Mouse (Mus musculus) testis, adult 2 months (tissue): ENCODE results near the gene Nsmce1. TPM values are rescaled to one million over a fixed set of nuclear protein-coding genes. Genes with fewer than 3 reads are reported as not detected.

Source experiments
- H3K27ac ChIP-seq: fragments of 200-500 bp; 2 replicates; pipeline ENCODE4 v1.5.1; 2012; ENCODE audit warnings: low read depth, low read length; ENCODE audit not compliant: control insufficient read depth, insufficient read depth
- H3K27me3 ChIP-seq: fragments of 200-500 bp; 2 replicates; pipeline ENCODE4 v1.6.1; 2012; ENCODE audit warnings: mild to moderate bottlenecking, low read length, moderate library complexity; ENCODE audit not compliant: control insufficient read depth, insufficient read depth
- H3K36me3 ChIP-seq: fragments of 200-500 bp; 2 replicates; pipeline ENCODE4 v1.6.1; 2012; ENCODE audit warnings: mild to moderate bottlenecking, low read length; ENCODE audit not compliant: control insufficient read depth, insufficient read depth
- H3K4me1 ChIP-seq: fragments of 200-500 bp; 2 replicates; pipeline ENCODE4 v1.6.1; 2012; ENCODE audit warnings: low read length; ENCODE audit not compliant: control insufficient read depth, insufficient read depth
- H3K4me3 ChIP-seq: fragments of 200-500 bp; 2 replicates; pipeline ENCODE4 v1.5.1; 2012; ENCODE audit warnings: low read depth, mild to moderate bottlenecking, low read length, moderate library complexity, mixed read lengths; ENCODE audit not compliant: control insufficient read depth
- CTCF ChIP-seq: fragments of 200-500 bp; IDR thresholded peaks from 2 replicates; pipeline ENCODE4 v1.5.1; 2012; ENCODE audit warnings: low read depth, mild to moderate bottlenecking, inconsistent platforms, low read length, moderate library complexity; ENCODE audit not compliant: control insufficient read depth, insufficient read depth, insufficient replicate concordance
- POLR2A ChIP-seq: fragments of 200-500 bp; IDR thresholded peaks from 2 replicates; pipeline ENCODE4 v1.6.1; 2012; ENCODE audit warnings: low read depth, mild to moderate bottlenecking, inconsistent platforms, low read length, moderate library complexity; ENCODE audit not compliant: control insufficient read depth
- polyA plus RNA-seq: library from polyadenylated mRNA; depleted of rRNA; stranded (reverse); fragments of >200 nt; gene quantifications from 2 replicates; pipeline ENCODE4 v1.2.3, GENCODE M21; 2012; rRNA removed

Nsmce1 gene
- polyA plus RNA-seq, result 181 and 191 TPM in 2 replicates

DNA sequence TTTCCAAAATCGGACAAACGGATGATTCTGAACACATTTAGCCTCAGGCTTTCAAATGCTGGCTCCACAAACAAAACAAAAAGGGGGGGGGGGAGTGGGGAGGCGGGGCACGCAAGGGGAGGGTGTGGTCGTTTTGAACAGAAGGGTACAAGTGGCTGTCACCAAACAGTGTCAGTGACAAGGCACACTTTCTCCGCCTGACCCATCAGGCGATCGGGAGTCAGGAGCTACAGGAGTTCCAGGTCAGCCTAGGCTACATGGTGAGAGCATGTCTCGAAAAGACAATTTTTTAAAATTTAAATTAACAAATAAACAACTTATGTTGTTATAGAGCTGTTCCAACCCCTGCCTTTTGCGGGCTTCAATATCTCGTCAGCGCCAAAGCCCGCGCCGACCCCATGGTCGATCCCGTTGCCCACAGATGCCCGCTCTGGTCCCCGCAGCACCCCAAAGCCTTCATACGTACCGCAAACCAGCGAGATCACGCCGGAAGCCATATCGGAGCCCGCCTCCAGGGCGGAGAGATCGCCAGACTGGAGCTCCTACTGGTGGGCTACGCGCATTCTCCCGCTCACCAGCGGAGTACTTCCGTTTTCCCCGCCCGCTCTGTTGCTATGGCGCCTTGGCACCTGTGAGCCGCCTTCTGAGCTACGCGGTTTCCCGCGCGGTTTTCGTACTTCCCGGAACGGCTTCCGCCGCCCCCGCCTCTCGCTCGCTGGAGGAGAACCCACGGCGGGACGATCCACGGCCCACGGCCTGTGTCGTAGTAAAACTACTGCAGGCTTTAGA, at the start of gene Nsmce1:
Nsmce1 (minus strand) TSS at position 650 of the 789 bp plus-strand sequence.
- H3K36me3 ChIP-seq, result no peaks in the 10 kb centered on the region
- H3K27me3 ChIP-seq, result no peaks in the 10 kb centered on the region
- H3K27ac ChIP-seq, result peak within 1 kb of the TSS; percentile 96
- peak within 1 kb of the TSS; percentile 97 for H3K4me3 ChIP-seq
- peaks cover 6% of the 10 kb centered on the region for H3K4me1 ChIP-seq
- peak; percentile 95 for TF ChIP-seq POLR2A
- no peak for TF ChIP-seq CTCF

DNA sequence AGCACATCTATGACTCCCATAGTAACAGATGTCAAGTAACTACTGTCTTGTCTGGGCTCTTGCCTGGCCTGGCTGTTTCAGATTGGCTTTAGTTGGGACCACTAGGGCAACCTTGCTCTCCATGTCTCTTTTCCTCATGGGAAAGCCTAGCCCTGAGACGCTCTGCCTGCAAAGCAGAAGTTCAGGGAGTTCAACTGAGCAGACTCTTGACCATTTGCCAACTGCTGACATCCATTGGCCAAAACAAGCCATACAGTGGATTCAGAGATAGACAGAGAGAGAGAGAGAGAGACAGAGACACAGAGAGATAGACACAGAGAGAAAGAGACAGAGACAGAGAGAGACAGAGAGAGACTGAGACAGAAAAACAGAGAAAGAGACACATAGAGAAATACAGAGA, 49.6 kb upstream of the Nsmce1 start:
- no peaks in the 10 kb centered on the region for H3K4me1 ChIP-seq
- no peak overlapping the region for H3K27ac ChIP-seq
- no peaks in the 10 kb centered on the region for H3K36me3 ChIP-seq
- no peak overlapping the region for H3K4me3 ChIP-seq
- no peaks in the 10 kb centered on the region for H3K27me3 ChIP-seq
- TF ChIP-seq CTCF, result no peak
- TF ChIP-seq POLR2A, result no peak

DNA sequence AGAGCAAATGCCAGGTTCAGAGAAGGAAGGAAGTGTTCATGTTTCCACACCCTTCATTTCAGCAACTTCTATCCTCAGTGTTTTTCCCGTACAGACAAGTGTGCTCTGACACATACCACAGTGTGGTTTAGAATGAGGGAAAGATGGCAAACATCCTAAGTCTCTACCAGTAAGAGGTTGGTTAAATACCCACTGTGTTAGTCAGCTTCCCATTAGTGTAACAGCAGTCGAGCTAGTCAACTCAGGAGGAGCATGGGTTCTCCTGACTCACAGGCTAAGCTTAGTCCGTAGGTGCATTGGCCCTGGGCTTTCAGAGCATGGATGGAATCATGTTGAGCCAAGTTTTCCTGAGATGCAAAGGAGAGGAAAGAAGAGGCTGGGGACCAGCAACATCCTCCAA, 48.0 kb upstream of the Nsmce1 start:
- H3K4me1 ChIP-seq, result no peaks in the 10 kb centered on the region
- no peak overlapping the region for H3K27ac ChIP-seq
- no peaks in the 10 kb centered on the region for H3K27me3 ChIP-seq
- TF ChIP-seq CTCF (no peak), POLR2A (no peak)
- no peaks in the 10 kb centered on the region for H3K36me3 ChIP-seq
- no peak overlapping the region for H3K4me3 ChIP-seq

DNA sequence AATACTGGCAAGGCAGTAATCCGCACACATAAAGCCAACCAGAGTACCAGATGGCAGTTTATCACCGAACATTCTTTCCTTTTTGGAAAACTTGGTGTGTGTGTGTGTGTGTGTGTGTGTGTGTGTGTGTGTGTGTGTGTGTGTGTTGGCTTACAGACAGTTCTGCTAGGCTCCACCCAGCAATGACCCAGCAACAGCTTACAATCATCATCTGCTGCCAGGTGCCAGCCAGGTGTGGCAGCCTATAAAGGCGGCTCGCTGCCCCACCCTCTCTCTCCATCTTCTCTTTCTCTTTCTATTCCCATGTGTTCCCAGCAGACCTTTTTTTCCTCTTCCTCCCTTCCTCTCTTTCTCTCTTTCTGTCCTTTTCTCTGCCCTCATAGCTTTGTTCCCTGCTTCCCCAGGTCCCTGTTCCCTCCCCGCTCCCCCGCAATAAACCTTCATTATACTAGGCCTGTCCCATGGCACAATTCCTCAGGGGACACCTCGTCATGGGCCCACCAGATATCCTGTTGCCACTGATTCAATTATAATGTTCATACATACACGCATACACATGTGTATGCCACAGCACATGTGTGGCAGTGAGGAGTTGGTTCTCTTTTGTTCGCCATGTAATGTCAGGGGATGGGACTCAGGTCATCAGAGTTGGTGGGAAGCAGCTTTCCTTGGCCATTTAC, 36.6 kb upstream of the Nsmce1 start:
- Histone ChIP-seq H3K27me3 (no peaks in the 10 kb centered on the region), H3K27ac (no peak overlapping the region), H3K4me1 (peaks cover under 1% of the 10 kb centered on the region; the same call in 1 of the 2 replicates), H3K4me3 (no peak overlapping the region), H3K36me3 (no peaks in the 10 kb centered on the region)
- no peak for TF ChIP-seq POLR2A
- TF ChIP-seq CTCF, result no peak

DNA sequence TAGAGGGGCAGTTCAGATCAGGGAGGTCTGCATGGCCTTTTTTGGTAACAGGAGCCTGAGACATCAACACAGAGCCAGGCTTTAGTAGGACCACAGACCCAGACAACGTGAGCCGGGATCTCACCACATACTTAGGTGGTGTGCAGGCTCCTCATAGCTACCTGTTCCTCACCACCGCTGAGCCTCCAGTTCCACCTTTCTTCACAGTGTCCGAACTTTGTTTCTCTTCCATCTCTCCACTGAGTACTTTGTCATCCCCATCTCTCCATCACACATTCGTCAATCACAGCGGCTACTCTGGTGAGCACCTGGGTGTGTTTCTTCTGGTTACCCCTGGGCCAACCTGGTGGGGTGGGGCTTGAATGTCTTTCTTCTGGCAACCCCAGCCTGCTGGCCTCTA, 35.8 kb upstream of the Nsmce1 start:
- Histone ChIP-seq H3K4me3 (no peak overlapping the region), H3K36me3 (no peaks in the 10 kb centered on the region), H3K27ac (no peak overlapping the region), H3K4me1 (peaks cover 4% of the 10 kb centered on the region; the same call in 1 of the 2 replicates), H3K27me3 (no peaks in the 10 kb centered on the region)
- TF ChIP-seq CTCF (no peak), POLR2A (no peak)

DNA sequence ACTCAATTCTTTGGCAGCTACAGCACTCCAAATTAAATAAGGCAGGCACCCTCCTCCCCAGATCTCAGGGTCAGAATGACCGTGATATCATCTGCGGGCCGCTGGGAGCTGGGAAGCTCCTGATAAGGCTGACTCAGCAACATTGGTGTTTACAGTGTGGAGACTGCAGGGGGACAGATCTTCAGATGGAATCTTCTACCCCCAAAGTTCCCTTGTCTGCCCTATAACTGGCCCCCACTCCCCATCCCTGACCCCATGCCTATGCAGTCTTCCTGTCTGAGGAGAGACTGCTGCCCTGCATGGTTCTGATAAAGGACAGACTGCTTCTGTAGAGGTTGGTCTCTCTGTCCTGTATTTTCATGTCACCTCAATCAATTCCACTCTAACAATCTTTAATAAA, 31.7 kb upstream of the Nsmce1 start:
- TF ChIP-seq POLR2A (no peak), CTCF (no peak)
- Histone ChIP-seq H3K4me1 (peaks cover 4% of the 10 kb centered on the region; the same call in 1 of the 2 replicates), H3K36me3 (no peaks in the 10 kb centered on the region), H3K27me3 (no peaks in the 10 kb centered on the region), H3K27ac (no peak overlapping the region), H3K4me3 (no peak overlapping the region)

DNA sequence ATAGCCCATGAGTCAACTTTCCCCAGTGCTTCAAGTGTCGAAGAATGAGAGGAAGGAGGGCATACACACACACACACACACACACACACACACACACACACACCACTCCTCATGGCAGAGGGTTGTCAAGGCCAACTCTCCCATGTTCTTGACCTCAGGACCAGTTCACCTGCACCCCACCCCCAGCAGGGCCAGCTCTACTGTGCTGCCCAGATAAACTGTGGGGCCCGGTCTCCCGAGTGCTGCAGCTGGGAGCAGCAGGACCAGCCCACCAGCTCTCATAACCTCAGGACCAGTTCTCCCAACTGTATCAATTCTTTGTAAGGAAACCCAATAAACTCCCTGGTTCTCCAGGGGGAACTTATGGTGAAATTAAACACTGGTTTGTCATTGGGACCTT, 28.3 kb upstream of the Nsmce1 start:
- H3K36me3 ChIP-seq, result no peaks in the 10 kb centered on the region
- TF ChIP-seq POLR2A, result no peak
- TF ChIP-seq CTCF, result no peak

More for the DNA sequence above, 28.3 kb upstream of the Nsmce1 start:
- Histone ChIP-seq H3K4me1 (peaks cover 4% of the 10 kb centered on the region; the same call in 1 of the 2 replicates), H3K4me3 (no peak overlapping the region), H3K27ac (no peak overlapping the region), H3K27me3 (no peaks in the 10 kb centered on the region)
